Mouse (Mus musculus) kidney, postnatal 25 days (tissue): ENCODE measurements around the gene 1700003E16Rik.

Source experiments
- DNase-seq, 2 experiments: peaks; one replicate each; pipeline ENCODE4 v3.0.0; 2021; ENCODE audit warnings: mixed read lengths in 2 of 2

The 1700003E16Rik gene

DNA sequence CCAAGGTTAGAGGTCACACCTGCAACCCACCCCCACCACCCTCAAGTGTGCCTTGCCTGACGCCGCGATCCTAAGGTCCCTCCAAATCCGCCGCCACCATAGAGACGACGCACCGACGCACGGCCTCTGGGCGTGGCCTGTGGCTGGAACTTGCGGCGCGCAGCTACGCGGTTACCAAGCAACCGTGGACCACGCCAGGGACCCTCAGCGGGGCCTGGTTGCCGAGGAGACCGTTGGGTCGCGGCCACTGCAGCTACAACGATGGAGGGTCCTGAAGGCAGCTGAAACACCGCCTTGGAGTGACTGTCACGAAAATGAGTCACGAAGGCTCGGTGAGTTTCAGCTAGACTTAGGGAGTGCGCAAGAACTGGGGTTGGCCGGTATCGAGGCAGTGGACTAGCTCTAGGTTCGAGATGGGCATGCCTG is at the start of gene 1700003E16Rik, which contains the start of gene Wdr54:
Gene 1700003E16Rik (plus strand): TSS at position 146 of the 426 bp plus-strand sequence.
Gene Wdr54 (minus strand): TSS at position 139 of the 426 bp plus-strand sequence.
- peak; percentile 63 to 75 for DNase-seq

DNA sequence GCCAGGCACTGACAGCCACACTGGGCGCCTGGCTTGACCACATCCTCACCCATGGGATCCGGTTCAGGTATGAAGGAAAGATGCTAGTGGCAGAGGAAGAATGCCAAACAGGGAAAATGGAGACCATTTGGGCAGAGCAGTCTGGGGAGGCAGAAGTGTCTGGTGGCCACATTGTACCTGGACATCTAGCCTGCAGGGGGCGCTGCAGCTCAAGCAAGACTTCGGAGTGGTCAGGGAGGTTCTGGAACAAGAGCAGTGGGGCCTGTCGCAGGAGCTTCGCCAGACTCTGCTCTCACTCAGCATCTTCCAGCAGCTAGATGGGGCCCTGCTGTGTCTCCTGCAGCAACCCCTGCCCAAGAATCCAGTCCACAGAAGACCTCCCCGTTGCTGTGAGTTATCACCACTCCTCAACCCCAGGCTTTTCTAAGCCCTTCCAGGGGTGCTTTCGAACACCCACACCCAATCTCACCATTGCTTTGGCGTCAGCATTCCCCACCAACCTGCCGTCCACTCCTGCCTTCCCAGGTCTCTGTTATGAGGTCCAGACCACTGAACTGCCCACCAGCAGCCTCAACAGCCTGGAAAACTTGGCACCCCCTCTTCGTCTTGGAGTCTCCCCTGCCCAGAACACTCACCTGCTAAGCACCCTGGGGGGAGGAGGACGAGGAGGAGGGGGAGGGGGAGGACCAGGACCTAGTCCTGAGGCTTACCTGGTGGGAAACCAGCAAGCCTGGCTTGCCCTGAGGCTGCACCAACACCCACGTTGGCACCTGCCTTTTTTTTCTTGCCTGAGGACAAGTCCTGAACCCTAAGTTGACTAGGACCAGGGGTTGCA is 48.4 kb upstream of the 1700003E16Rik start:
- peak; percentile 88 to 89 for DNase-seq

GRCm38 (mm10) chr6:83108762-83109668 is 47.2 kb upstream of the 1700003E16Rik start, which contains the start of gene Mrpl53:
TSS of gene Mrpl53 (plus strand) at chr6:83109040.
- DNase-seq = peak; percentile 84 to 90

- no peak for DNase-seq
Observed at GRCm38 (mm10) chr6:83111510-83112136, 44.6 kb upstream of the 1700003E16Rik start.

GRCm38 (mm10) chr6:83115011-83115671 is 41.1 kb upstream of the 1700003E16Rik start, which contains the start of gene Mogs:
TSS of gene Mogs (plus strand) at chr6:83115496.
- peak; percentile 96 to 97 for DNase-seq

GRCm38 (mm10) chr6:83115682-83116372 is 40.4 kb upstream of the 1700003E16Rik start:
- DNase-seq = no peak

DNA sequence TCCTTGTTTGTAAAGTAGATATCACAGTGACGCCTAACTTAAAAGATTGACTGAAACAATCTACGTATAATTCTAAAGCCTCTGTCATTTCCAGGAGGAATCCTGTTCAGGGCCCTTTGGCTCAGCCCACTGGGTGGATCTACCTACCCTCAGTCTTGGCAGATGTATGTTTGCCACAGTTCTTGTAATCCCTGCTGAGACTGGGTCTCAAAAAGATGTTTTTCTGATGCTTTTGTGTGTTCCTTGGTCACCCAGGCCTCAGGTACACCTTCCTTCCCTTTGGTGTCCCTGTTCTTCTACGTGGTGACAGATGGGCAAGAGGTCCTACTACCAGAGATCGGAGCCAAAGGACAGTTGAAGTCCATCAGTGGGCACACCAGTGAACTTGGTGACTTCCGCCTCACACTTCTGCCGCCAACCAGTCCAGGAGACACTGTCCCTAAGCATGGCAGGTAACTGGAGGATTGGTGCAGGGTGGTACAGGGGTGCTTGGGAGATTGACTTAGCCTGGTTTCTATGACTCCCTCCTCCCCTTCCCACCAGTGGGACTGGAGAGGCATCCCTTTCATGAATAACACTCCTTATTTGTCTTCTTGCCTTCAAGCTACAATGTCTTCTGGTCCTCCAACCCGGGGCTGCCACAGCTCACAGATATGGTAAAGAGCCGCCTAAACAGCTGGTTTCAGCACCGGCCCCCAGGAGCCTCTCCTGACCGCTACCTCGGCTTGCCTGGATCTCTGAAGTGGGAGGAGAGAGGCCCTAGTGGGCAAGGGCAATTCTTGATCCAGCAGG is 39.6 kb upstream of the 1700003E16Rik start:
- DNase-seq = no peak

GRCm38 (mm10) chr6:83117165-83117438 is 39.1 kb upstream of the 1700003E16Rik start:
- DNase-seq = no peak

DNA sequence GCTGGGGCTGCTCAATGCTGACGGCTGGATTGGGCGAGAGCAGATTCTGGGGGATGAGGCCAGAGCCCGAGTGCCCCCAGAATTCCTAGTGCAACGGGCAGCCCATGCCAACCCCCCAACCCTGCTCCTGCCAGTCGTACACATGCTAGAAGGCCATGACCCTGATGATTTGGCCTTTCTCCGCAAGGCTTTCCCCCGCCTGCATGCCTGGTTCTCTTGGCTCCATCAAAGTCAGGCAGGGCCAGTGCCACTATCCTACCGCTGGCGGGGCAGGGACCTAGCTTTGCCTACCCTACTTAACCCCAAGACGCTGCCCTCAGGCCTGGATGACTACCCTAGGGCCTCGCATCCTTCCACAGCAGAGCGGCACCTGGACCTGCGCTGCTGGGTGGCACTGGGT is 38.6 kb upstream of the 1700003E16Rik start:
- DNase-seq = no peak

DNA sequence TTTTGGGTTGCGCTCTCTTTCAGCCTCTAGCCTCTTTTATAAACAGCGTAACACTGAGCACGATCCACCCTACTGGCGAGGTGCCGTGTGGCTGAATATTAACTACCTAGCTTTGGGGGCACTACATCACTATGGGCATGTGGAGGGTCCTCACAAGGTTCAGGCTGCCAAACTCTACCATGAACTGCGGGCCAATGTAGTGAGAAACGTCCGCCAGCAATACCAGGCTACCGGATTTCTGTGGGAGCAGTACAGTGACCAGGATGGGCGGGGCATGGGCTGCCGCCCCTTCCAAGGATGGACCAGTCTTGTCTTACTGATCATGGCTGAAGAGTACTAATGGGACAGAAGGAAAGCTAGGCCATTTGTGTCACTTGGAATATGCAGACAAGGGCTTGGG is 37.8 kb upstream of the 1700003E16Rik start:
- no peak for DNase-seq

GRCm38 (mm10) chr6:83118825-83119733 is 37.1 kb upstream of the 1700003E16Rik start:
- peak in 1 of 2 experiments; percentile 56 for DNase-seq

GRCm38 (mm10) chr6:83119734-83120051 is 36.5 kb upstream of the 1700003E16Rik start:
- peak; percentile 56 to 71 for DNase-seq

- DNase-seq = peak; percentile 96 to 99
Observed at GRCm38 (mm10) chr6:83120930-83121862, 35.0 kb upstream of the 1700003E16Rik start, which contains the start of gene Wbp1. TSS of gene Wbp1 (minus strand) at chr6:83121559.

GRCm38 (mm10) chr6:83121863-83122710 is 34.1 kb upstream of the 1700003E16Rik start:
- no peak for DNase-seq

DNA sequence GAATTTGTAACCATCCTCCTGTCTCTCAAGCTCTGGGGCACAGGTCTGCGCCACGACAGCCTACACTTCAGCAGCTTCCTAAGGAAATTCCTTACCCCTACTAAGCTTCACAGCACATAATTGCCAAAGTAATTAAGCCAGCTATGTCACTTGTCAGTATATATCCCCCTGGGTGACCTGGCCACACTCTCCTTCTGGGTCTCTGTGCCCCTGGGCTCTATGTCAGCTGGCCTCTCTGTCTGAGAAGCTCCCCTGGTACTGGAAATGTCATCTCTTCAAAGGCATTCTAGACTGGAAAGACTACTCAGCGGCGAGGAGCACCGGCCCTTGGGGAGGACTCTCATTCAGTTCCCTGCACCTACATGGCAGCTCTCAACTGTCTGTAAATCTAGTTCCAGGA is 33.2 kb upstream of the 1700003E16Rik start:
- no peak for DNase-seq

DNA sequence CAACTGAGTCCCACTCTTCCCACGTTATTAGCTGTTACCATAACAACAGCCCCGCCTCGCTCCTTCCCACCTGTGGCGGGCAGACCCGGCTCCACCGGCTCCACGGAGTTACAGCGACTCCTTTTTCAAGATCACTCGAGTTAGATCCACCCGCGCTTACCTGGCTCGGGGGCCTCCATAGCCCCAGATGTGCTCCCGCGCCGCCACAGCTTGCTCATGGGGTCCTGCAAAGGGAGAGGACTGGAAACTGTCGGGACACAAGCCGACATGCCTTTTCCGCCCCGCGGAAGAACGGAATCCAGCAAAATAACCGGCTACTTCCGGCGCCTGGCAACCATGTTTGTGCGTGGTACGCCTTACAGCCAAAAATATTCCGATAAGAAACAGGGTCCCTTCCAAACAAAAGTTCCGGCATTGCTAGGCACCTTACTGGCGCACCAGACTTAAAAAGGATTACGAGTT is 31.3 kb upstream of the 1700003E16Rik start:
- peak; percentile 93 to 96 for DNase-seq

DNA sequence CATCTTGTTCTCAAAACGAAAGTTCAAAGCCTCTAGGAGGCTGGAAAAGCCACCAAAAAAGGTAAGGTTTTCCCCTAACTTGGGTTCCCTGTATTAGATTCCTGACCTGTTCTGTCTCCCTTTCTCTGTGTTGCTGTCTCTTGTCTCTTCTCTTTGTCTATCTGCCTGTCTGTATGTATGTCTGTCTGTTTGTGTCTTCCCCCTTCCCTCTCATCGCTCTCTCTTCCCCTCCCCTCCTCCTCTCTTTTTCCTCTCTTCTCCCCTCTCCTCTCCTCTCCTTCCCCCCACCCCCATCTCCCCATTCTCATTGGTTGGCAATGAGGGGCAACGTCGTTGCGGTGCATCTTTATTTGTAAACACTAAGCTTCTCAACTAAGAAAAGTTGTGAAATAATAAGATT is 30.9 kb upstream of the 1700003E16Rik start, which contains the start of gene Ino80b:
Gene Ino80b (minus strand): TSS at position 101 of the 400 bp plus-strand sequence.
- no peak for DNase-seq
